Mouse (Mus musculus) thymus, adult 18-20 months (tissue): Measurements from ENCODE around the gene Parp4.

ENCODE experiments used
- DNase-seq, 2 experiments: peaks; one replicate each; pipeline ENCODE4 v3.0.0; 2022; ENCODE audit warnings: mixed read lengths in 2 of 2

The Parp4 gene

DNA sequence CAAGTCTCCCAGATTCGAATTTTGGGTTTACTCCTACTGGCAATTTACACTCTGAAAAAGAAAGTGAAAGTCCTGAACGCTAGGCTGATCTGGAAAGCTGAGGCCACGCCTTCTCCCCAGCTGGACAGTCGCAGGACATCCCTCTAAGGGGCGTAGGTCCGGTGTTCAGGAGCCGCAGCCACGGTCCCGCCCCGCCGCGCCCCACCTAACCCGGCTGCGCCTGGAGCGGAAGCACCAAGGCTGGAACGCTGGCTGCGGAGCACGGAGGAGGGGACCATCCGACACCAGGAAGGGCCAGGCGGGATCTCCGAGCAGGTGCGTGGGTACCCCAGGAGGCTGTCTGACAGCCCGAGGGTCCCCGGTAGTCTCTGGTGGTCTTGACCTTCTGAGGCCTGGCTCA lies at the start of gene Parp4, which contains the start of gene Cenpj:
Parp4 (plus strand) TSS at position 204 of the 400 bp plus-strand sequence.
Cenpj (minus strand) TSS at position 10 of the 400 bp plus-strand sequence.
- peak; percentile 67 to 70 for DNase-seq

DNA sequence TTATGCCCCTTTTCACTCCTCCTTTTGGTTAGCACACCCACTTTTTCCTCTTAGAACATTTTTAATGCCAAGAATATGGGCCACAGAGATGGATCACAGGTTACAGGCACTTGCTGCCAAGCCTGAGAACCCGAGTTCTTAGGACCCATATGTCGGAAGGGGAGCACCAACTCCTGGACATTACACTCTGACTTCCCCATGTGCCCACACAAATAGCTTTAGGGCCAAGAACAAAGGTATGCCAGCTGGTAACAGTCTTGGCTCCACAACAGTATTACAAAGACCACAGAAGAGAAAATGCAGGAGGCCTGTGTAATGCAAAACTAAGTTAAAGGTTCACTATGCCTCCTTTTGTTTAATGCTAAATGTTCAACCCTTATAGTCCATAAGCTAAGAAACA lies 44.6 kb upstream of the Parp4 start:
- no peak for DNase-seq

DNA sequence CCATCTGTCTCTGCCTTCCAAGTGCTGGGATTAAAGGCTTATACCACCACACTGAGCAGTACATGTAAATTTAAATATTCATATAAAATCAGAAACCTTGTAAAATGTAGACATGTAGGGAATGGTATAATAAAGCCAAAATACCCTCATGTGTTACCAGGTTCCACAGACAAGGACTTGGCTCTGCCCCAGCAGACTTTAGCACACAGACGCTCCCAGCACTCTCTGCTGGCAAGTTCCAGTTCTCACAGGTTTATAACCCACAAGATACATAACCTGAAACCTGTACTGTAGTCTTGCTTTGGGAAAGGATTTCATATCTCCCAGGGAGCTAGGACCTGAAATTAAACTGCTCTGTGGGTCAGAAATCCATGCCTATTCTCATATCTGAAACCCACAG lies 30.5 kb upstream of the Parp4 start:
- no peak for DNase-seq

DNA sequence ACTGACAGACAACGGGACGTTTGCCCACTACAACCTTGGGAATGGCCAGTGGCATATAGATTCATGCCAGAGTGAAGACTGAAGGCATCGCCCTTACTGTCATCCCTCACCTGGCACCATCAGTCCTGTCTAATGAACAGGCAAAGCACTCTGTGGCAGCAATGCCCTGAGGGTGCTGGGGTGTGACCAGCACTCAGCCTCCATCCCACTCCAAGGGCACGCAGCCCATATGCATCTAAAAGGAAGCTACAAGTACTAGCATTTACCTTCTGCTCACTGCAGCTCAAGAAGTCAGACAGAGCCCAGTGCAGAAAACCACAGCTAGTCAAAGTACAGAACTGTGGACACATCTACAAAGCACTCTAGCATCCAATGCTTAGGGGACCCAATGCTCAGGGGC lies 29.9 kb upstream of the Parp4 start:
- no peak for DNase-seq

DNA sequence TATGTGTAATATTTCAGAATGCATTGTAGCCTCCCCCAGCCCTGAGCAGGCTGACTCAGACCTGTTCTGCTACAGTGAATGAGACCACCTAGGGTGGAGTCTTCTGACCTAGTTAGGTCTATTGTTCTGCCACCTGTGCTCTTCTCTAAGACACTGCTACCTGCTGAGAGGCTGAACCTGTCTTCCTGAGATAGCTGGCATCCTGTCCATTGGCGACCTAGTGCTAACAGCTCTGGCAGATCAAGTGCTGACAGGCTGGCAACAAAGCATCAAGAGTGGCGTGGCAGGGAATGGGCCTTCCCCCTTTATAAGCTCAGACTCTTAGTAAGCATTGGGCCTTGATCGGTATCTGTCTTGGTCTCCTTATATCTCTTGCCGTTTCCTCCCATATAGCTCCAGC lies 24.5 kb upstream of the Parp4 start:
- no peak for DNase-seq

DNA sequence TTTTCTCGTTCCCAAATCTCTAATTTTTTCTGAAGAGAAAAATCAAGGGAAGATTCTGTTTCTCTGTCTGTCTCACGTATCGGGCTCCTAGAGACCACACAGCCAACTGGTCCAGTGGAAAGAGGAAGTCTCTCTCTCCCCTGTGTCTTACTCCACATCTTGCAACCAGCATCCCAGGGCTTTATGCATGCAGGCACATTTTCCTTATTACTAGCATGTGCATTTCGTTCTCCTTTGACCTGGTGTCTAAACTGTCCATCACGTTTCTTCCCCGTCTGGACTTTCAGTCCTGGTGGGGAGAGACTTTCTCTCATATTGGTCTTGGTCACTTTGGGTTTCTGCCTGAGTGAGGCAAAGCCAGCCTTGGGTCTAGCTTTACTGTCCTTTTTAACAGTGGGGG lies 22.5 kb upstream of the Parp4 start:
- no peak for DNase-seq

DNA sequence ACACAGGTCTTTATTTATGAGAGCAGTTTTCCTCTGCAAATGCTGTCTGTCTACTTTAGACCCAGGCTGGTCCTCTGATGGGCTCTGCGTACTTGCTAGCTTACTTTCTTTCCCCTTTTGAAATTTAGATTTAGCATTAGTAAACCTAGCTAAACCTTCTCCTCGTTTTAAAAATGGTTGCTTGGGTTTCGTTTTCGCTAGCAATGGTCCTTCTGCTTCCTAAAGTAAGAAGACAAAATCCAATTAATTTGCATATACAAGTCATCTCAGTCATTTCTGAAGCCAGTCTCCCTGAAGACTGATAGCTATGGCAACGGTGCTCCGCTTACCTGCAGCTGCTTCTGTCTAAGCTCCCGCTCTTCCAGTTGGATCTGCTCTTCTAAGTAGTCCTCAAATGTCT lies 22.1 kb upstream of the Parp4 start:
- DNase-seq = no peak

DNA sequence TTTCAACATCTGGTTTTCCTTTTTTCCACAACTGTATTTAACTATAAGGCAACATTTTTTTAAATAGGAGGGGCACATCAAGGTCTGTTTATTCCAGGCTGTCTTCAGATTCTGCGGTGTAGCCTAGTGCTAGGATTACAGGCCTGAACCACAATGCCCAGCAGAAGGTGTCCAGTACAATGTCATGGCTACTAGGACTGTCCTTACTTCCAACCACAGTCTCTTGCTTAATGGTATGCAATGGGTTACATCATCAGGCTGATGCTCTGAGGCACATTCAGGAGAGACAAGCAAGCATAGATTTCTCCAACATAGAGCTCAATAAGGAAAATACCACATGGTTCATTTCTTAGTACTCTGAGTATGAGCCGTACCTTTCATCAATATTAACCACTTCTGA lies 20.7 kb upstream of the Parp4 start:
- DNase-seq = no peak

DNA sequence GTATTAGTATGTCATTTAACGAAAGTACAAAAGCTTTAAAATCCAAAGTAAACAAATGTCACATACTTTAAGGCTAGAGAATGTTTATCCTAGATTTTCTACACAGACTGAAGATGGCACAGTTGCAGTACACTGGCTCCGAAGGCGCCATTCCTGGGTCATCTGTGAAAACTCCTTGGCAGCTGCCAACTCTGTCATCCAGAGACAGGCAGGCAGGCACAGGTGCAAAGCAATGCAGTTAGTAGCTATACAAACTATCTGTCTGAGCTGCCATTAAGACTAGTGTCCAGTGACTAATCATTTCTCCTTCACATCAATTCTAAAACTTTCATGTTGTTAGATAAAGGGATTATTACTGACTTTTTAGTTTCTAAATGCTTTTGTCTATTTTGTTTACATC lies 16.3 kb upstream of the Parp4 start:
- DNase-seq = no peak

DNA sequence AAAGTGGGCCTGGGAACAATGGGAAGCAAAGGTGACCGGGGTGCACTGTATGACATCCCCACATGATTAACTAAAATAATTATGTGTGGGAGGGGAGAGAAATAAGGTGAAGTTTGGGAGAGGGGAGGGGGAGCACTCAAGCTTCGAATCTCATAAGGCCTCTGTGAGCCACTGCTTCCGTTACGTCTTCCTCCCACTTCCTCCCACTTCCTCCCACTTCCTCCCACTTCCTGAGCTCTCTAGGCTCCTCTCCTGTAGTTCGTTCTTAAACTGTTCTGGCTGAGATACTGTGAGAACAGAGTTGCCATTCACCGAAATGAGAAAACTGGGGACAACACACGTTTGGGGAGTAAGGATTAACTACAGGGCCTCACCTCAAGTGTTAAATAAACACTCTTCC lies 7.9 kb upstream of the Parp4 start:
- no peak for DNase-seq

DNA sequence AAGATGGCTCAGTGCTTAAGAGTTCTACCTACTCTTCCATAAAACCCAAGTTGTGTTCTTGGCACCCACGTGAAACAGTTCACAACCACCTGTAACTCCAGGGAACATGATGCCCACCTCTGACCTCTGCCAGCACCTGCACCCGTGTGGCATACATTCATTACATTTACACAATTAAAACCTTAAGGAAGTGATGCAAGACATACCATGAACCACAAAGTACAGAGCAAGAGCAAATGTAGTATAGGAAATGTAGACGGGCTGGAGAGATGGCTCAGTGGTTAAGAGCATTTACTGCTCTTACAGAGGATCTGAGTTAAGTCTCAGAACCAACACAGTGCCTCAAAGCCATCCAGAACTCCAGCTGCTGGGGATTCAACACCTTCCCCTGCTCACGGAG lies 6.4 kb upstream of the Parp4 start:
- DNase-seq = no peak

DNA sequence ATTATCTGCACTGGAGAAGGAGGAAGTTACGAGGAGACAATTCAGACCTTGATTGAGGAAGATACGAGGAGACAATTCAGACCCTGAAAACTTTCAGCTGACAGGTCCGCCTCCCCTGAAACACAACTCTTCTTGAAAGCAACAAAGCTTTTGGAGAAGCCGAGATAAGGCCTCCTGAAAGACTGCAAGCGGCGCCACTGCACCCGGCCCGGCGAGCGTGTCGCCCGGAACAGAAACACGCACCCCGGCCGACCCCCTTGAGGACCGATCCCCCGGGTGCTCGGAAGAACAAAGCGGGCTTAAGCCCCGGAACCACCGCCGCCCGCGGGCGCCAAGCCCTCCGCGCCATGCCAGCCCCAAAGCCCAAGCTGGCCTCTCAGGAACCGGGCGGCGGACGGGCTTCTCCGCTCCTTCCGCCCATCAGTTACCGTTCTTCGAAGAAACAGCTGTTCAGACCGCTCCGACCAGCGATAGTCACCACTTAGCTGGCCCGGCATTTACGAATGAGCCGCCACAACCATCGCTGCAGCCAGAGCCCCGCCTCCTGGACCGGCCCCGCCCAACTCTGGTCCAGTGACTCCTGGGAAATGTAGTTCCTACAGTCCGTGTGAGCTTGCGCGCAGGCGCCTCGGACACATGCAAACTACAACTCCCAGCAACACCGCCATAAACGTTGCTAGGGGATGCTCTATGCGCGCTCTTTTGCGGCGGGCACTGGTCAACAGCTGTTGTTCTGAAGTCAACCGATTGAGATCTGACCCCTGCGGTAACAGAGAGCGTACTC lies 3.9 kb upstream of the Parp4 start:
- DNase-seq = peak; percentile 91 to 93

DNA sequence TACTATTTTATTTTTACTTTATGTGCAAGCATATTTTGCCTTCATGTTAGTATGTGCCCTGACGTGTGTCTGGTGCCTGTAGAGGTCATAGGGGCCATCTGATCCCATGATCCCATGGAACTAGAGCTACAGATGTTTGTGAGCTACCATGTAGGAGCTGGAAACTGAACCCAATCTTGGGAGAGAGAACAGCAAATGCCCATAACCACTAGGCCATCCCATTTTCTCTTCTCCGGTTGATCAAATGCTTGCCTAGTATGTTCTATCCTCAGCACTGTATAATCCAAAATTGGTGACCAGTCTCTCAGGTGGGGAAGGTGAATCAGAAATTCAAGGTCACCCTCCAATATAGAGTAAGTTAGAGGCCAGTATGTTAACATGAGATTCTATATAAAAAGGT lies 2.9 kb upstream of the Parp4 start:
- no peak for DNase-seq

DNA sequence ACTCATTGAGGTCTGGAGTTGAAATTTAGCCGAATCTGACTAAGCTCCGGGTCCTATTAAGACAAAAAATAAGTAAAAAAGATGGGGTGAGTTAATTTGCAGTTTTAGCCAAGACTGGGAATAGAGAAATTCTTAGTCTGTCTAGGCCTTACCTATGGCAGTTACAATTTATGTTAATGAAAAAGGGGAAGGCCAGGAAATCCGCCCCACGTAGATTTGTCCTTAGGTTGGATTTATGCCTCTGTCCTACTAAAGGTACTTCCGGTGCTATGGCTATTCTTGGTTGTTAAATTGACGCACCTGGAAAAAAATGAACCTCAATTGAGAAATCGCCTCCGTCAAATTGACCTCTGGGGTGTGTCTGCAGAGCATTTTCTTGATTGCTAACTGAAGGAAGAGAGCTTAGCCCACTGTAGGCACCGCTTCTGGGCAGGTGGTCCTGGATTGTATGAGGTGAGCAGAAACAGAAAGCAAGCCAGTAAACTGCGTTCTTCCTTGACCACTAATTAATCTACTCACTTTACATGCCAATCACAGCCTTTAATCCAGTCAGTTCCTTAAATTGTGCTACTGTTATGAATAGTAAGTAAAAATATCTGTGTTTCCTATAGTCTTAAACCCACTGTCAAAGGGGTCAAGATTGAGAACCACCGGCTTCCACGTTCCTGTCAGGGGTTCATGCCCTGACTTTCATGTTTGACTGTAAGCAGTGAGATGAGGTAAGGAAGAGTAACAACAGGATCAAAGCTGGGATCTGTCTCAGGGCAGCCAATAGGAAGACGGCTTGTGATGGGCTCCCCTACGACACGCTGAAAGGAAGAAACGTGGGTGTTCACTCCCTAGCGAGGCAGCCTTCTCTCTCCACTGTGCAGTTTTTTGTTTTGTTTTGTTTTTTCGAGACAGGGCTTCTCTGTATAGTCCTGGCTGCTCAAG lies 816 bp downstream of the Parp4 start:
- DNase-seq = peak; percentile 28 to 64

DNA sequence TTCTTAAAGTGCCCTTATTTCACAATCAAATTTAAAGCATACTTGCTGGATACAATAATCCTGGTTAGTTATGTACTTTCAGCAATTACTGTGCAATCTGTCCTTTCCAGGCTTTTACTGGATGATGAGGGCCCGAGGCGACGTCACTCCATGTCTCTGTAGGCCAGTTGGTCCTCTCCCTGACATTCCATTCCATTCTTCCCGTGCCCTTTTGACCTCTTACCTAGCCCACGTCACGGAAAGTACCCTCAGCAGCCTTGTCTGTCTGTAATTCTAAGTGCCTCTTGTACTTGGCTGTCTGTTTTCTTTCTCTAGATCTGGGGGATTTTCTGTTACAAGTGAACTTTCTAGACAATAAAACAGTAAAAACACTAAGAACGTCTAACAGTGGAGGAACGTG lies 3.6 kb downstream of the Parp4 start:
- DNase-seq = no peak

DNA sequence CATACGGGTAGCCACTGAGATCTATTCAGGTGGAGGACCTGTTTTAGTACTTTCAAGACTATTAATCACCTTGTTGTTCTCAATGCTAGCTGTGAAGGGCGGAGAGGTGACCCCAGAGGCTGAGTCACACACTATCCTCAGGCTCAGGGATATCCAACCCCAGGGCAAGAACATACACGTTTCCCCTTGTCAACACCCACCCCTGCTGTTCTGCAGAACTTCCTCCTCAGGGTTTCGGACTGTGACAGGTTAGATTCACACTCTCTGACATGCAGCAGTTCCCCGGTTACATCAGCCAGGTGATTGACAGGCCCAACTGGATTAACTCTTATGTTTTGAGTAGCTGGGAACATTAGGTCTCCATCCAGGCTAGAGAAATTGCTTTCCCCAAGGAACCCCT lies 5.7 kb downstream of the Parp4 start:
- DNase-seq = no peak

DNA sequence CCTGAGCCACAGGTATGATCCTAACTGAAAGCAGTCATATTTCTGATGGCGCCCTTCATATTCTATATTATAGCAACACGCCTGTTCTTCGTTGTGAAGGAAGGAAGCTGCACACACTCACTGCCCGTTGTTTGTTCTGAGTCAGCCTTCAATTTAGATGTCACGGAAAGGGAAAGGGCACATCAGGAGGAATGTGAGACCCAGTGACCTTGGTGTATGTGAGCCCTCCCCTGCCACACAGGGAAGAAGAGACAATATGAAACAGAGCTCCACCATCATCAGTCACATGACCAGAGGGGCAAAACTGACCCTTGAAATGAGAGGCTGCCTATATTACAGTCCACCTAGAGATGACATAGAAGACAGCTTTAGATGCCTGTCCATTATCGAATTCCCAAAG lies 6.9 kb downstream of the Parp4 start:
- DNase-seq = no peak

DNA sequence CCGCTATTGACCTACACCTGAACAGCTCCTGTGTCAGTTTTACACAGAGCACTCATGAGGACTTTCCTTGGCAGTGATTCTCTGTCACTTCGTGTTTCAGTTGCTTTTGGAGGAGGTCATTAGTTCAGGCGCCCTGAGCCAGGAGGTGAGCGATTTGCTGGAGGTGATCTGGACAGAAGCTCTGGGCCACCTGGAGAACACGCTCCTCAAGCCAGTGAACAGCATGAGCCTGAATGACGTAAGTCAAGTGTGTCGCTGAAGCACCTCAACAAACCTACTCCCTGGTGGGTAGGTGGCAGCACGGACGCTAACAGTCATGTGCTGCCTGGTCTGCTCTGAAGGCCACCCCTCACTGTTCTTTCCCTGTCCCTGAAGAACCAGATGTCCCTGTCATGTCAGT lies 16.8 kb downstream of the Parp4 start:
- no peak for DNase-seq

DNA sequence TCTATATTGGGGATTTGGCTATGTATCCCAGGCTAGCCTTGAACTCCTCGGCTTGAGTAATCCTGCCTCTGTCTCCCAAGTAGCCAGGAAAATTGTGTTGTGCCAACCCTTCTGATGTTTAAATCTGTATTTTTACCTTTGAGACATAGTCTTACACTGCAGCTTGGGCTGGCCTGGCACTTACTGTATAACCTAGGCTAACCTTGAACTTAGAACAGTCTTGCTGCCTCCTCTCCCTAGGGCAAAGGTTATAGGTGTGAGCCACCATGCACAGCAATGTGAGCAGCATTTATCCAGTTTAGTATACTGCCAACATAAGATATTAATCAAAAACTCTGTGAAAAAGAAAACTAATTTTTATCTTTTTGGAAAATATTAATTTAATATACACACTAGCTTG lies 19.4 kb downstream of the Parp4 start:
- no peak for DNase-seq

DNA sequence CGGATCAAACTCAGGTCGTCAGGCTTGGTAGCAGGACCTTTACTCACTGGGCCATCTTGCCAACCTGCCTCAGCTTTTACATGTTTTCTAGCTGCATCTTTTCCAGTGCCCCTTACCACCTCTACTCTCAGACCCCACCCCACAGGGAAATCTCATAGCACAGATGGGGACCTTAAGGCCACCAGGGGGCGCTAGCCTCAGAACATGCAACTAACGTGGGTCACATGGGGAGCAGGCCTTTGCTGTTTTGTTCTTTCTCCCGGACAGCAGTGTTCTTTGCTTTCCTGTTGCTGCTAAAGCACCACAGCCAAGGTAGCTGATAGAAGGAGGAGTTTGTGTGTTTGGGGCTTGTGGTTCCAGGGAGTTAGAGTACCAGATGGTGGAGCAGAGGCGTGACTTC lies 23.3 kb downstream of the Parp4 start:
- DNase-seq = peak; percentile 11 to 35

DNA sequence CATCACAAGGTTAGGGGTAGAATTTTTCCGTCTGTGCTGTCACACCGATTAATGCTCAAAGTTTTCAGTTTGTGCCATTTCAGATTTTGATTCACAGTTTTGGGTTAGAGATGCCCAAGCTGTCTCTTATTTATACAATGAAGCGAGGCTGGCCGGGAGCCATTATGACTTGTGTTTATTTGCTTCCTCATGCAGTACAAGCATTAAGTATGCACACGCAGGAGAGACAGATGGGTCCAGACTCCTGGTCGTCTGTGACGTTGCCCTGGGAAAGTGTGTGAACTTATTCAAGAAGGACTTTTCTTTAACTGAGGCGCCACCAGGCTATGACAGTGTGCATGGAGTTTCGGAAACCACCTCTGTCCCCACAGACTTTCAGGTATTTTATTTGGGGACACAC lies 26.6 kb downstream of the Parp4 start:
- DNase-seq = no peak

DNA sequence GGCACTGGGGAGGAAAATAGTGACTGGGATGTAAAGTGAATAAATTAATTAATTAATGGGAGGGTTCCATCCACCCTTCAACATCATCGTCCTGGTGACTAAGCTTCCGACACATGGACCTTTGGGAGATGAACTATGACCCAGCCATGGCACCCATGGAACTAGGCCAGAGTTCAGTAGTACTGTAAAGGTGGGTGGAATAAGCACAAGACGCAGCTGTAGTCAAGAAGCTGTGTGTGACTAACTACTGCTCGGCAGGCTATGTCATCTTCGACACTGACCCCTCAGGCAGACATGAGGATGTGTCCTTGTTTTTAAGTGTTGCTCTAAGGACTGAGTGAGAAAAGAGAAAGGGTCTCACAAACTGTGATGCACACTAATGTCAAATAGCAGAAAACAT lies 29.0 kb downstream of the Parp4 start:
- DNase-seq = no peak

DNA sequence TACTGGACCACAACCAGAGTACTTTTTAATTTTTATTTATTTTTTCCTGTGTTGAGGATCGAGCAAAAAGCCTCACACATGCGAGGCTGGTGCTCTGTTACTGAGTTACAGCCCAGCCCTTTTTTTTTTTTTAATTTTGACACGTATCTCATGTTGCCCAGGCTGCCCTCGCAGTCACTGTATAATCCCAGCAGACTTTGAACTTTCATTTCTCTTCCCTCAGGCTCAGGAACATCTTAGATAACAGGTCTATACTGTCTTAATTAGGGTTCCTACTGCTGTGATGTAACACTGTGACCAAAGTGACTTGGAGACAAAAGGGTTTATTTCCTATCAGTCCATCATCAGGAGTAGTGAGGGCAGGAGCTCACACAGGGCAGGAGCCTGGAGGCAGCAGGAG lies 29.7 kb downstream of the Parp4 start:
- DNase-seq = no peak

DNA sequence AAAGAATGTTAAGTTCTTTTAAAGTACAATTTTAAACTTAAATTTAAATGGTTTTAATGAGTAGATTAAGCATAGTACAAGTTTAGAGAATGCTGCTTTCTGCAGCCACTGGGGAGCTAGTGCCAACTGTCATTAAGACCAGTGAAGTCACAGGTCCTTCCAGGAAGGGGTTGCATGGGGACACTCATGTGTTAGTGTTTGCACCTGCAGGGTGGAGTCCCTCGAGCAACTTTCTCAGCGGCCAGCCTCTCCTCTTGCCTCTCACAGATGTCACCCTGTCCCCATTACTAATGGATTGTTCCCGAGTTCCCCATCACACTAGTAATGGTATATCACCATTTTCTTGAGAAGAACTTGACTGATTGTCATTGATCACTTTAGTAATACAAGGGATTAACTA lies 37.8 kb downstream of the Parp4 start:
- DNase-seq = no peak
